Mouse (Mus musculus) cerebellum, postnatal 25 days (tissue): ENCODE results near the gene Gm128.
A peak's percentile ranks its signal among the peaks of the same experiment; 100 is the strongest.

Experiments used
- DNase-seq, 2 experiments: peaks; one replicate each; pipeline ENCODE4 v3.0.0; 2021; ENCODE audit warnings: mixed read lengths in 2 of 2

The Gm128 gene

DNA sequence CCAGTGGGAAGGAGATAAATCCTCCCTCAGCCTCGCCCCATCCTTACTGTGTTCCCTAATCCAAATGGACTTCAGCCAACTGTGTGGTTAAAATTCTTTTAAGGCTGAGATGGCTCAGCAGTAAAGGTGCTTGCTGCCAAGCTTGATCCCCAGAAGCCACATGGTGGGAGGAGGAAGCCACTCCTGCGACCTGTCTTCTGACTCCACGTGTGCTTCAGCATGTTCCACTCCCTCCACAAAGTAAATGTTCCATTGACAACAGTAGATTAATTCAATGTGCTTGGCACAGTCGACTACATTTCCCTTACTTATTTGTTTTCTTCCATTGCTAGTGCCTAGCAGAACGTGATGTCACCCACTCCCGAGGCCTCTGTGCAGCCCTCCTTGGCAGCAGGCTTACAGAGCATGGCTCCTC is 46.7 kb downstream of the Gm128 start:
- DNase-seq: peak; percentile 42 to 50
